Mouse (Mus musculus): ENCODE measurements around the gene Usp12. TPM values are rescaled to one million over a fixed set of nuclear protein-coding genes. Genes with fewer than 3 reads are reported as not detected.
"Not testable (repeated sequence)": the region's sequence is repeated elsewhere in the genome, so short reads cannot be mapped to it uniquely, and the experiment has no call there.

Usp12 gene
- total RNA-seq, 4 experiments from 2014 or later = 13.3 to 19.5 (median 14.9) TPM

- DNase-seq (ENCODE audit: low spot score in 2 of 2) = no peak
Measured at GRCm38 (mm10) chr5:146749857-146750256, 44.9 kb downstream of the Usp12 start.

GRCm38 (mm10) chr5:146736970-146737495, 57.8 kb downstream of the Usp12 start:
- DNase-seq (ENCODE audit: low spot score in 2 of 2) = no peak

DNA sequence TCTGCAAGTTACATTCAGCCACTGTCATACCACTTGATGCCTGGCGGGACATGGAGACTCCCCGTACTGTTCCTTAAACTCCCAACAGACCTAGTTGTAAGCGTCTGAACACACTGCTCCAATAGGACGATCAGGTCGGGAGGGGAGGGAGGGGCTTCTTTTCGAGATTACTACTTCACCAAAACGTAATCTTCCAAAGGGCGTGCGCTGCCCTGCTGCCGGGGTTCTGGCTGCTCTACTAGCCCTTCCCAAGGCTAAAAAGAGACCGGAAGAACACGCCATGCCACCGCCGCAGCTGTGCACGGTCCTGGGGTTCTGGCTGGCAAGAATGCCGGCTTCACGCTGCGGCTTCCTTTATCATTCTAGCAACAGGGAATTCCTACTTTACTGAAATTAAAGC, 58.5 kb downstream of the Usp12 start:
- DNase-seq (ENCODE audit: low spot score in 2 of 2) = no peak

GRCm38 (mm10) chr5:146735054-146735453, 59.8 kb downstream of the Usp12 start:
- not testable (repeated sequence) for DNase-seq (ENCODE audit: low spot score in 2 of 2)

DNA sequence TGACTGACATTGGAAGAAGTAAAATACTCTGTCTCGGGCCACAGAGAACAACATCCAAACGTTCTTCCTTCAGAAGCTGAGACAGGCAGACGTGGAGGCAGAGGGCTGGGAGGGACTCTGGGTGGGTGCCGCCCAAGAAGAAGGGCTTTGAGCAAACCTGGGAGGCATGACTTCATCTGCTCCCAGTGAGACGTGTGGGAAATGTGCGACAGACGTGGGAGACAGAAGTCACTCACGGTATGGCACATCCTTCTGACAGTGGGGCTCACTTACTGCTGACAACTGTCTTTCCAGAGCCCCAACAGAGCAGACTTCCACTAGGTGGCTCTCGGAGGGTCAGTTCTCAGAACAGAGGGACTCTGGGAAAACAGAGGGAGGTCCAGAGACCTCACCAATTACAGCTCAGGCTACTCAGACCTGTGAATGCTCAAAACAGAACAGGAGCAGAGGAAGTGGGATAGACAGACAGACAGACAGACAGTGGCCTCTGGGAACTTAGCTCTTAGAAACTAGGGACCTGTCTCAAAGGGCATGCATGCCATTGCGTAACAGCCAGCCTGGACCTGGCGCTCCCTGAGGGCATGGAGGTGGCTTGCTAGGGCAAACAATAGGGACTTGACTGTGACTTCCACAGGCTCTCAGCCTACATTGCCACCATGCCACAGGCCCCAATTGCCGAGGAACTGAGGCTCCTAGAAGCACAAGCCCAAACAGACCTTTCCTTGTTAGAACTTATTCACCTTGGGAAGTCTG, 60.7 kb downstream of the Usp12 start:
- no peak for DNase-seq (ENCODE audit: low spot score in 2 of 2)

GRCm38 (mm10) chr5:146733372-146733771, 61.4 kb downstream of the Usp12 start:
- no peak for DNase-seq (ENCODE audit: low spot score in 2 of 2)

- no peak for DNase-seq (ENCODE audit: low spot score in 2 of 2)
Measured at GRCm38 (mm10) chr5:146727006-146727405, 67.8 kb downstream of the Usp12 start.

DNA sequence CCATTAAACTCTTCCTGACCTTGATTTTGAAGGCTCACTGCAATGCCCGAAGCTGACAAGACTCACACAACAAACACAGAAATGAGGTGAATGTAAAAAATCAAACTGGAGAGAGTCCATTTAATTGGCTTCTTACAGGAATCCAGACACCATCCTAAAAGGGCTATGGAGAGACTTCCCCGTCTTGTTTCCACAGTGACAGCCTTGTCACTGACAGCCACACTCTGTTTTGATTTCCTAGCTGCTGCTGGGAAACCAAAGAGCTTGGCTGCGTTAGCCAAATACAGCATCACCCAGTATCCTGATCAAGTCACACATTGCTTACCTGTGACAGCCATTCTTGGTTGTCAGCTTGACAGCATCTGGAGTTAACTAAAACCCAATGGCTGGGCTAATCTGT, 69.8 kb downstream of the Usp12 start:
- DNase-seq (ENCODE audit: low spot score in 2 of 2) = no peak

DNA sequence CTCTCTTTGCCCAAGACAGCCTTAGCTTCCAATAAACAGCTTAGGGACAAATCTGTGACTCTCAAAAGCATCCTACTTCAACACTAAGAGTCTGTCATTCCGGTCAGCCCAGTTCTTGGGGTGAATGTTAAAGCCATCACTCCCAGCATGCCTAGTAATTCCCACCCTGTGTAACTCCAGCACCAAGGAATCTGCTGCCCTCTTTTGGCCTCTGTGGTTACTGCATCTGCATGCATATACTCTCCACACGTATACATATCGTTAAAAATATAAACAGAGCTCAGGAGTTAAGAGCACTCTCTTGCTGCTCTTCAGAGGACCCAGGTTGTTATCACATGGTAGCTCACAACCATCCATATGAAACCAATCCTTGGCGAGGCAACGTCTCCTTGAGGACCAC, 71.4 kb downstream of the Usp12 start:
- DNase-seq (ENCODE audit: low spot score in 2 of 2) = no peak

DNA sequence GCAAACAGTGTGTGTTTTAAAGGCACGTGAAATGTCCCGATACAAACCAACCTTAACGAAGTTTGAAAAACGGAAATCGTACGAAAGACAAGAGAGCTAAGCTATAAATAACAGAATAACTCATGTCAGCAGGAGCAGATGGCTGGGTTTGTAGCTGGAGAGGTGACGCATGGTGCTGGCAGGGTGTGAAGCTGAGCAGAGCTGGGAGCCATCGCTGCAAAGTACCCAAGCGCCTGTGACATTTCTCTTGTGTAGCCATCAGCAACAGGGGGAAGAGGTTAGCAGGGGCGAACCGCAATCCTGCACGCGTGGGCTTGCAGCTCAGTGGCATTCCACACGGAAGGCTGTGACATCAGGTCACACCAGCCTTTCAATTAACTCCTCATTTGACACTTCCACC, 72.6 kb downstream of the Usp12 start:
- no peak for DNase-seq (ENCODE audit: low spot score in 2 of 2)

GRCm38 (mm10) chr5:146719584-146720356, 75.0 kb downstream of the Usp12 start:
- DNase-seq (ENCODE audit: low spot score in 2 of 2) = no peak

DNA sequence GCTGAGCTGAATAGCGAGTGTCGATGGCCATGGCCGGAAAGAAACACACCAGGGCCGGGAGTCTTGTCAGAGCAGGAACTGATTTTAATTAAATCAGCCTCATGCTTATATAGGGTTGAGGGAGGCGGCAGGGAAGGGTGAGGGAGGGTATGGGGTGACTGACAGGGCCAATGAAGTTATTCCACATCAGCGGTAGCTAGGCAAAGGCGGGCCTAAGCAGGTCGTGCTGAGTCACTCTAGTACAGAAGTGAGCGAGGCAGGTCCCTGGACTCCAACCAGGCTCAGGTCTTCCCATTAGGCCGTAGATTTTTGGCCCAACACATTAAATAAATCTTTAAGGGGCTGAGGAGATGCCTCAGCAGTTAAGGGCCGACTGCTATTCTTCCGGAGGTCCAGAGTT, 81.0 kb downstream of the Usp12 start:
- no peak for DNase-seq (ENCODE audit: low spot score in 2 of 2)

DNA sequence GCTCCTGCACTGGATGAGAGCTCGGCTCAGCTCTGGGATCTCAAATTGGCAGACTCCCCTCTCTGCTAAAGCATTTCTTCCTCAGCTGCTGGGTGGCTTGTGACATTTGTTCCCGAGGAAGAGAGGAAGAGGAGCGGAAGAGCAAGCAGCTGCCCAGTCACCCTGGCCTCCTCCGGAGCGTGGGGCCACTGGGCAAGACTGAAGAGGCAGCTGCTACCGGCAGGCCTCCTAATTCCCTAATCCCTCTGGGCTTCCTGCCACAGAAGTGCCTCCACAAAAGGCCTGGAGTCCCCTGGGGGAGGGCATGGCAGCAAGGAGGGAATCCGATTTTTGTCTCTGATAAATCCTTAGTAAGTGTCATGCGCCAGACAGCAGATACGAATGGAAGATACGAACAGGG, 81.7 kb downstream of the Usp12 start:
- no peak for DNase-seq (ENCODE audit: low spot score in 2 of 2)

DNA sequence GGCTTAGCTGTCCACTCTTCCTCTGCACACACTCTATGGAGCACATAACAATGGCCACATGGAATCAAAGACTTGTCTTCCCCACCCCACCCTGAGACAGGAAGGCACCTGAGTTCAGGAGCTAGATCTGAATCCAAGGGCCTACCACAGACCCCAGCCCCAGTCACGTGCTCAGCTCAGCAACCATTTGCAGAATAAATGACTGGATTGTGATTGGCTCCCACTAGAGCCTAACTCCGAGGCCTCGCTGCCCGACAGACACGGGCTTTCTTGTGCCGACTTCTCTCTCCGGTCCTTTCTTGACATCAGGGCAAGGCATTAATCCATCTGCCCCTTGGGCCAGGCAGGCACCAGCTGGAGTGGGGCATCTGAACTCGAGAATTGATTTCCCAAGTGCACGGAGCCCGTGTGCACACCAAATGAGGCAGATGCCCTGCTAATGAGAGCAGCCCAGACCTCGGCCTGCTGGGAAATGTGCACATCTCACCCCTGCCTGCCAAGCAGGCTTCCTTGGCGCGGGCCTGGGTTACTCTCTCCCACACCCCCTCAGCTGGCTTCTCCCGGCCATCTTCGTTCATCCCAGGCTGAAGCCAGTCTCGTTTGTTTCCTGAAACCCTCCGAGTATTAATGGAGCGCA, 82.4 kb downstream of the Usp12 start:
- DNase-seq (ENCODE audit: low spot score in 2 of 2) = no peak

- no peak for DNase-seq (ENCODE audit: low spot score in 2 of 2)
Measured at GRCm38 (mm10) chr5:146709361-146709760, 85.4 kb downstream of the Usp12 start.

- peak; percentile 59 to 69 for DNase-seq (ENCODE audit: low spot score in 2 of 2)
Measured at GRCm38 (mm10) chr5:146705815-146706408, 88.9 kb downstream of the Usp12 start.

DNA sequence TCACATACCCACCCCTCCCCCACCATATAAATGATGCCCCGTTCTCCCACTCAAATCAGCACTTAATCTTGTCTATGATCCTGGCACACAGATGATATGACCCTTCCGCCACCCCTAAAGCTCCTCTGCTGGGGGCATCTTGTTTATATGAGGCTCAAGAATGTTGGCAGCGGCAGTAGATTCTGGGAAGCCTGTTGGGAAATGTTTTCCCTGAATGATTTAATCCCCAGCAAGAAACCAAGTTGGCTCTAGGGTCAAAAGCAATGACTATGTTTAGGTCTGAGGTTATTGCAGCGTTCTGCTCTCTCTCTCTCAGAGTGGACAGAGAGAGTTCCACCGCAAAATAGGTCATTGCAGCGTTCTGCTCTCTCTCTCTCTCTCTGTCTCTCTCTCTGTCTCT, 89.4 kb downstream of the Usp12 start:
- DNase-seq (ENCODE audit: low spot score in 2 of 2) = no peak

- DNase-seq (ENCODE audit: low spot score in 2 of 2) = no peak
Measured at GRCm38 (mm10) chr5:146704241-146704640, 90.6 kb downstream of the Usp12 start.

GRCm38 (mm10) chr5:146703710-146704121, 91.1 kb downstream of the Usp12 start:
- DNase-seq (ENCODE audit: low spot score in 2 of 2) = no peak

DNA sequence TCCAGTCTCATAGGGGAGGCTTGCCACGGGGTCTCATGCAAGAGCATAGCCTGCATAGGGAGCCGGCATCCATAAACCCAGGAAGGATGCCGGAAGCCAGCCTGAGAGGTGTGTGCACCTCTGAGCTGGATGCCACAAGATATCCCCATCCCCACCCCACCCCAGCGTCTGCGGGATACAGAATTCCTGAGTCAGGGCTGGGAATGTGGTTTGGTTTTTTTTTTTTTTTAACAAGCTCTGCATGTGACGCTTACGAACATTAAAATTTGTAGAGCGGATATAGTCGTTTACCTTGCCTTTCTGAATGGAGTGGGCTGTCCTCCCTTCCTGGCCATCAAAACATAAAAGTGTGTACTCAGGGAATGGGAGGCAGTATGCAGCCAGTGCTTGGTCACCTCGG, 94.7 kb downstream of the Usp12 start:
- no peak for DNase-seq (ENCODE audit: low spot score in 2 of 2)

DNA sequence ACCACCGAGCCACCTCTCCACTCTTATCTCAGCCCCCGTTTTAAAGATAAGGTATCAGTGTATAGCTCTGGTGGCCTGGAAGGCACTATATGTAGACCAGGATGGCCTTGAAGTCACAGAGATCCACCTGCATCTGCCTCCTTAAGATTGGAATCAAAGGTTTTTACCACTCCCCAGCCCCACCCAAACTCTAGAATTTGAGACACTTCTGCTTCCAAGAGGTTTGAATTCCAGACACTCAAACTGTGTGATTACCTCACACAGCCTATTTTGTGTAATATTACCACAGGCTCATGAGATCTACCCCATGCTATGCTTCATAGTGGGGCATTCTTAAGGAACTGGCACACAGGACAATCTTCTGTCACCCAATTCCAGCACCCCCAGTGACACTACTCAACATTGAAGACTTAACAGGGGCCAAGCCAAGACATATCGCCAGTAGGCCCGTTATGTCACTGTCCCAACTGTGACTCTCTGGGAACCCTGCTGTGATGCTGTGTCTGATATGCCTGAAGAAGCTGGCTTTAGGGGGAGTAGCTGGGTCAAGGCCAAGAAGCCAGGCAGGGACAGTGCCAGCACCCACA, 95.3 kb downstream of the Usp12 start:
- DNase-seq (ENCODE audit: low spot score in 2 of 2) = no peak

Measured in gastrocnemius, adult 8-10 months (tissue).